Mouse (Mus musculus): Measurements from ENCODE around the gene Nomo1. TPM values are rescaled to one million over a fixed set of nuclear protein-coding genes. Genes with fewer than 3 reads are reported as not detected.
A peak's percentile ranks its signal among the peaks of the same experiment; 100 is the strongest.

The Nomo1 gene
- 29.3 and 30.7 TPM in 2 replicates for polyA plus RNA-seq (2016; fragmentation: Nextera tagmentation; extraction: Ambion mirVana)

GRCm38 (mm10) chr7:46033109-46033869, at the start of gene Nomo1:
Gene Nomo1, plus strand, starts transcription at chr7:46033698.
- Histone ChIP-seq H3K27me3 (ENCODE audit: insufficient read depth, poor library complexity, severe bottlenecking) (no peaks in the 10 kb centered on the region), H3K27ac (peak within 1 kb of the TSS; percentile 84), H3K4me3 (peak within 1 kb of the TSS; percentile 66), H3K36me3 (peaks cover 10% of the 10 kb centered on the region), H3K4me1 (replicated peaks) (peaks cover 27% of the 10 kb centered on the region), H3K9me3 (no peaks in the 10 kb centered on the region)
- 6% methylated on average over 44 of the region's 44 CpGs for WGBS
- peak; percentile 97 for DNase-seq (ENCODE audit: low spot score)

GRCm38 (mm10) chr7:45986893-45987292, 46.6 kb upstream of the Nomo1 start:
- Histone ChIP-seq H3K27me3 (ENCODE audit: insufficient read depth, poor library complexity, severe bottlenecking) (no peaks in the 10 kb centered on the region), H3K27ac (no peak overlapping the region), H3K4me3 (no peak overlapping the region), H3K36me3 (no peaks in the 10 kb centered on the region), H3K4me1 (replicated peaks) (0 out of 2 replicates have a peak, but pooled peaks cover 4% of the 10 kb centered on the region), H3K9me3 (no peaks in the 10 kb centered on the region)
- 70% methylated on average over 6 of the region's 6 CpGs for WGBS
- DNase-seq (ENCODE audit: low spot score): no peak

GRCm38 (mm10) chr7:45988344-45988743, 45.2 kb upstream of the Nomo1 start:
- Histone ChIP-seq H3K9me3 (no peaks in the 10 kb centered on the region), H3K27ac (no peak overlapping the region), H3K4me1 (replicated peaks) (0 out of 2 replicates have a peak, but pooled peaks cover 4% of the 10 kb centered on the region), H3K4me3 (no peak overlapping the region), H3K27me3 (ENCODE audit: insufficient read depth, poor library complexity, severe bottlenecking) (no peaks in the 10 kb centered on the region), H3K36me3 (no peaks in the 10 kb centered on the region)
- no peak for DNase-seq (ENCODE audit: low spot score)
- WGBS: 86% methylated on average over 1 of the region's 1 CpGs

- DNase-seq (ENCODE audit: low spot score): no peak
- H3K4me3 ChIP-seq: no peak overlapping the region
- no peak overlapping the region for H3K27ac ChIP-seq
- H3K9me3 ChIP-seq: no peaks in the 10 kb centered on the region
- H3K27me3 ChIP-seq (ENCODE audit: insufficient read depth, poor library complexity, severe bottlenecking): no peaks in the 10 kb centered on the region
- no peaks in the 10 kb centered on the region for H3K4me1 ChIP-seq (replicated peaks)
- no peaks in the 10 kb centered on the region for H3K36me3 ChIP-seq
- WGBS: 91% methylated on average over 8 of the region's 8 CpGs
These were observed 41.0 kb upstream of the Nomo1 start for GRCm38 (mm10) chr7:45992470-45992869.

- 0 out of 2 replicates have a peak, but pooled peaks cover 5% of the 10 kb centered on the region for H3K27me3 ChIP-seq (ENCODE audit: insufficient read depth, poor library complexity, severe bottlenecking)
- H3K4me1 ChIP-seq (replicated peaks): peaks cover 6% of the 10 kb centered on the region; the same call in 1 of the 2 replicates
- H3K27ac ChIP-seq: no peak overlapping the region
- DNase-seq (ENCODE audit: low spot score): no peak
- H3K9me3 ChIP-seq: no peaks in the 10 kb centered on the region
- H3K36me3 ChIP-seq: no peaks in the 10 kb centered on the region
- WGBS: 87% methylated on average over 4 of the region's 4 CpGs
- no peak overlapping the region for H3K4me3 ChIP-seq
These were observed 32.9 kb upstream of the Nomo1 start for GRCm38 (mm10) chr7:46000577-46000976.

GRCm38 (mm10) chr7:46002748-46003147, 30.8 kb upstream of the Nomo1 start:
- 56% methylated on average over 4 of the region's 4 CpGs for WGBS
- peaks cover 10% of the 10 kb centered on the region; the same call in 1 of the 2 replicates for H3K4me1 ChIP-seq (replicated peaks)

GRCm38 (mm10) chr7:46009578-46009977, 23.9 kb upstream of the Nomo1 start:
- peak; percentile 67 for DNase-seq (ENCODE audit: low spot score)
- Histone ChIP-seq H3K27me3 (ENCODE audit: insufficient read depth, poor library complexity, severe bottlenecking) (0 out of 2 replicates have a peak, but pooled peaks cover 5% of the 10 kb centered on the region), H3K9me3 (0 out of 2 replicates have a peak, but pooled peaks cover 4% of the 10 kb centered on the region), H3K4me1 (replicated peaks) (peaks cover 33% of the 10 kb centered on the region), H3K27ac (no peak overlapping the region; the same call in 1 of the 2 replicates), H3K36me3 (no peaks in the 10 kb centered on the region), H3K4me3 (no peak overlapping the region)
- 23% methylated on average over 5 of the region's 5 CpGs for WGBS

More at GRCm38 (mm10) chr7:46002748-46003147, 30.8 kb upstream of the Nomo1 start:
- H3K9me3 ChIP-seq: 0 out of 2 replicates have a peak, but pooled peaks cover 4% of the 10 kb centered on the region
- no peak overlapping the region for H3K27ac ChIP-seq
- no peak for DNase-seq (ENCODE audit: low spot score)
- H3K4me3 ChIP-seq: no peak overlapping the region
- H3K36me3 ChIP-seq: no peaks in the 10 kb centered on the region
- 0 out of 2 replicates have a peak, but pooled peaks cover 5% of the 10 kb centered on the region for H3K27me3 ChIP-seq (ENCODE audit: insufficient read depth, poor library complexity, severe bottlenecking)

- no peaks in the 10 kb centered on the region for H3K27me3 ChIP-seq (ENCODE audit: insufficient read depth, poor library complexity, severe bottlenecking)
- H3K27ac ChIP-seq: no peak overlapping the region; the same call in 1 of the 2 replicates
- no peak for DNase-seq (ENCODE audit: low spot score)
- H3K4me3 ChIP-seq: no peak overlapping the region
- H3K9me3 ChIP-seq: 0 out of 2 replicates have a peak, but pooled peaks cover under 1% of the 10 kb centered on the region
- H3K4me1 ChIP-seq (replicated peaks): peaks cover 24% of the 10 kb centered on the region
- H3K36me3 ChIP-seq: no peaks in the 10 kb centered on the region
These were observed 21.4 kb upstream of the Nomo1 start for GRCm38 (mm10) chr7:46012121-46012520.

- peak overlapping the region; percentile 77 for H3K27ac ChIP-seq
- no peaks in the 10 kb centered on the region for H3K27me3 ChIP-seq (ENCODE audit: insufficient read depth, poor library complexity, severe bottlenecking)
- H3K4me1 ChIP-seq (replicated peaks): peaks cover 30% of the 10 kb centered on the region
- peak overlapping the region; percentile 16; the same call in 1 of the 2 replicates for H3K4me3 ChIP-seq
- no peaks in the 10 kb centered on the region for H3K36me3 ChIP-seq
- WGBS: 9% methylated on average over 9 of the region's 9 CpGs
- DNase-seq (ENCODE audit: low spot score): peak; percentile 64
- no peaks in the 10 kb centered on the region for H3K9me3 ChIP-seq
These were observed 20.1 kb upstream of the Nomo1 start for GRCm38 (mm10) chr7:46013266-46014010.

GRCm38 (mm10) chr7:46019594-46019993, 13.9 kb upstream of the Nomo1 start:
- no peak for DNase-seq (ENCODE audit: low spot score)
- 71% methylated on average over 3 of the region's 3 CpGs for WGBS
- no peak overlapping the region for H3K4me3 ChIP-seq
- H3K36me3 ChIP-seq: no peaks in the 10 kb centered on the region
- no peaks in the 10 kb centered on the region for H3K9me3 ChIP-seq
- H3K4me1 ChIP-seq (replicated peaks): peaks cover 13% of the 10 kb centered on the region
- no peaks in the 10 kb centered on the region for H3K27me3 ChIP-seq (ENCODE audit: insufficient read depth, poor library complexity, severe bottlenecking)
- no peak overlapping the region for H3K27ac ChIP-seq

- Histone ChIP-seq H3K4me3 (no peak overlapping the region), H3K4me1 (replicated peaks) (peaks cover 12% of the 10 kb centered on the region), H3K27ac (no peak overlapping the region), H3K9me3 (no peaks in the 10 kb centered on the region), H3K27me3 (ENCODE audit: insufficient read depth, poor library complexity, severe bottlenecking) (no peaks in the 10 kb centered on the region), H3K36me3 (no peaks in the 10 kb centered on the region)
- WGBS: 49% methylated on average over 4 of the region's 4 CpGs
- DNase-seq (ENCODE audit: low spot score): no peak
These were observed 11.5 kb upstream of the Nomo1 start for GRCm38 (mm10) chr7:46021951-46022350.

GRCm38 (mm10) chr7:46025436-46025835, 8.1 kb upstream of the Nomo1 start:
- Histone ChIP-seq H3K4me3 (no peak overlapping the region), H3K9me3 (no peaks in the 10 kb centered on the region), H3K27ac (no peak overlapping the region), H3K36me3 (no peaks in the 10 kb centered on the region), H3K27me3 (ENCODE audit: insufficient read depth, poor library complexity, severe bottlenecking) (no peaks in the 10 kb centered on the region), H3K4me1 (replicated peaks) (peaks cover 8% of the 10 kb centered on the region)
- WGBS: 85% methylated on average over 9 of the region's 9 CpGs
- no peak for DNase-seq (ENCODE audit: low spot score)

- no peak for DNase-seq (ENCODE audit: low spot score)
- H3K4me3 ChIP-seq: no peak overlapping the region
- H3K4me1 ChIP-seq (replicated peaks): peaks cover 16% of the 10 kb centered on the region
- no peak overlapping the region for H3K27ac ChIP-seq
- H3K9me3 ChIP-seq: no peaks in the 10 kb centered on the region
- WGBS: 89% methylated on average over 10 of the region's 10 CpGs
- no peaks in the 10 kb centered on the region for H3K27me3 ChIP-seq (ENCODE audit: insufficient read depth, poor library complexity, severe bottlenecking)
- H3K36me3 ChIP-seq: no peaks in the 10 kb centered on the region
These were observed 4.8 kb upstream of the Nomo1 start for GRCm38 (mm10) chr7:46028681-46029080.

Data from hindbrain, embryonic 10.5 days (tissue).